Mouse (Mus musculus) heart, embryonic 12.5 days (tissue): ENCODE measurements at regions not wholly inside any gene's neighbourhood (a gene's known extent, or its start where the extent isn't known, plus 50 kb on each side); places are given as distances from the start of the nearest gene placed in this dataset.

ENCODE experiments used
- ATAC-seq: fragments of 200-750 bp; cut with Nextera tagmentation; 2 replicates; pipeline ENCODE4 v1.8.0; 2017; ENCODE audit warnings: moderate TSS enrichment, moderate library complexity; ENCODE audit not compliant: insufficient number of reproducible peaks, low FRiP score
- H3K27ac ChIP-seq: fragments of 300-500 bp; sonication (generic); 2 replicates; pipeline ENCODE4 v1.5.1; 2016; ENCODE audit warnings: mild to moderate bottlenecking, moderate library complexity; ENCODE audit not compliant: poor library complexity, severe bottlenecking
- H3K27me3 ChIP-seq: fragments of 300-500 bp; sonication (generic); replicated peaks from 2 replicates; pipeline ENCODE4 v1.6.1; 2016; ENCODE audit warnings: mild to moderate bottlenecking, moderate library complexity
- H3K36me3 ChIP-seq: fragments of 300-500 bp; sonication (generic); 2 replicates; pipeline ENCODE4 v1.6.1; 2016; ENCODE audit warnings: mild to moderate bottlenecking, moderate library complexity
- H3K4me1 ChIP-seq: fragments of 300-500 bp; sonication (generic); replicated peaks from 2 replicates; pipeline ENCODE4 v1.6.1; 2016; ENCODE audit warnings: mild to moderate bottlenecking
- H3K4me2 ChIP-seq: fragments of 300-500 bp; sonication (generic); 2 replicates; pipeline ENCODE4 v1.6.1; 2016; ENCODE audit warnings: mild to moderate bottlenecking, moderate library complexity
- H3K4me3 ChIP-seq: fragments of 300-500 bp; sonication (generic); 2 replicates; pipeline ENCODE4 v1.5.1; 2016; ENCODE audit warnings: mild to moderate bottlenecking
- H3K9ac ChIP-seq: fragments of 300-500 bp; sonication (generic); 2 replicates; pipeline ENCODE4 v1.6.1; 2016; ENCODE audit warnings: mild to moderate bottlenecking, moderate library complexity
- H3K9me3 ChIP-seq: fragments of 300-500 bp; sonication (generic); replicated peaks from 2 replicates; pipeline ENCODE4 v1.6.1; 2016; ENCODE audit warnings: mild to moderate bottlenecking, moderate library complexity
- WGBS: fragments of 180-500 bp; shearing (Covaris S2); methylation state at CpG from one replicate; pipeline ENCODE4 v1.1.7; 2016; 5-methylcytosine and 5-hydroxymethylcytosine counted together

DNA sequence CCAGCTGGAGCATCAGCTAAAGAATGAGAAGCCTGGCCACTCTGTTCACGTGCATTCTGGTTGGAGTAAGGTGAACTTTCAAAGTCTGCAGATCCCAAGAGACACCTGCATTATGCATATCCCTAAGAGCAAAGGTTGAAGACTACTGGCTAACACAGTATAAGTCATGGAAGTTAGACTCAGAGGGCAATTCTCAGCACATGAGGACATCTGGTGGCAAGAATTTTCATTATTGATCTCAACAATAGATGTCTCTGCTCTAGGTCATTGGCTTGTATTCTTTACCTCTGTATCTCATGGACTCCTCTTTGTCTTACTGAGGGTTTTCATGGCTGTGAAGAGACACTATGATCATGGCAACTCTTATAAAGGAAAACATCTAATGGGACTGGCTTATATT is 151.9 kb upstream of the Adamts16 start:
- Histone ChIP-seq H3K27me3 (no peaks in the 10 kb centered on the region), H3K36me3 (no peaks in the 10 kb centered on the region), H3K9me3 (no peaks in the 10 kb centered on the region), H3K27ac (no peak overlapping the region), H3K4me3 (no peak overlapping the region), H3K4me1 (no peaks in the 10 kb centered on the region), H3K4me2 (no peak overlapping the region), H3K9ac (no peak overlapping the region)
- ATAC-seq = no peak
- WGBS = 43% methylated on average over 1 of the region's 1 CpGs

DNA sequence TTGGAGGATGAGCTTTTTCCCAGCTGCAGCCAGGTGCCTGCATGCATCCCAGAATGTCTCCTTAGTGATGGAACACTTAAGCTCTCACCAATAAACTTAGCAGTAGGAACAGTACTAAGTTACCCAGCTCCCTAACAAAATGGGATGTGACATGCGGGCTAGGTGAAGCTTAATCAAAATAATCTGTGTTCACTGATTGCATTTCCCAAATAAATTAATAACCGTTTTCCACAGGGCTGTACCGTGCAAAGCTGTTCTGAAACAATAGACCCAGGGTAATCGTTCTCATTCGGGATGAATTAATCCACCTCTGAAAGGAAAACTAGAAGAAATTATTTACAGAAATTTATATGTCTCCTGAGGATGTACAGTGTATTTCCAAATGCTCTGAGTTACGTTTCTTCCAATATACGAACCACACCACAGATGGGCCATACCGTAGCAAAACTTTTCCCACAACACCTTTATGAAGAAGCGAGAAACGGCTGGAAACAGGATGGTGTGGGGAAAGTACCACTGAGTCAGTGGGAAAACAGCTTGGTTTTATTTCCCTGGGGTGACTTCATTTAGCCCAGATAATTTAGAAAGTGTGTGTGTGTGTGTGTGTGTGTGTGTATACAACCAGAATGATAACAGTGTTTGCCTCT is 148.5 kb upstream of the Adamts16 start:
- 83% methylated on average over 10 of the region's 10 CpGs for WGBS
- Histone ChIP-seq H3K4me3 (no peak overlapping the region), H3K4me1 (no peaks in the 10 kb centered on the region), H3K27me3 (no peaks in the 10 kb centered on the region), H3K9me3 (no peaks in the 10 kb centered on the region), H3K9ac (no peak overlapping the region), H3K27ac (no peak overlapping the region), H3K36me3 (no peaks in the 10 kb centered on the region), H3K4me2 (no peak overlapping the region)
- no peak for ATAC-seq

DNA sequence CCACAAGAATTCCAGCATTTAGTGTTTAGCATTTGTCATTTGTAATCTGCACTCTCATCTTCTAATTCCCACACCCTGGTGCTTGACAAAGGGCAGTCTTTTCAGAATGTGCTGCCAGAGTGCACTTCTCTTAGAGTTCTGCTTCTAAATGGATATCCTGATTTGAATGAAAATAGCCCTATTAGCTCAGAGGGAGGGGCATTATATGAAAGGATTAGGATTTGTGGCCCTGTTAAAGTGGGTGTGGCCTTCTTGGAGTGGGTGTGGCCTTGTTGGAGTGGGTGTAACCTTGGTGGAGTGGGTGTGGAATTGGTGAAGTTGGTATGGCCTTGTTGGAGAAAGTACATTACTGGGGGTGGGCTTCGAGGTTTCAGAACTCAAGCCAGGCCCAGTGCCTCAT is 137.7 kb upstream of the Adamts16 start:
- Histone ChIP-seq H3K4me3 (no peak overlapping the region), H3K9ac (no peak overlapping the region), H3K9me3 (no peaks in the 10 kb centered on the region), H3K4me1 (no peaks in the 10 kb centered on the region), H3K4me2 (no peak overlapping the region), H3K27ac (no peak overlapping the region), H3K27me3 (no peaks in the 10 kb centered on the region), H3K36me3 (no peaks in the 10 kb centered on the region)
- WGBS = 81% methylated on average over 1 of the region's 1 CpGs
- ATAC-seq = no peak

DNA sequence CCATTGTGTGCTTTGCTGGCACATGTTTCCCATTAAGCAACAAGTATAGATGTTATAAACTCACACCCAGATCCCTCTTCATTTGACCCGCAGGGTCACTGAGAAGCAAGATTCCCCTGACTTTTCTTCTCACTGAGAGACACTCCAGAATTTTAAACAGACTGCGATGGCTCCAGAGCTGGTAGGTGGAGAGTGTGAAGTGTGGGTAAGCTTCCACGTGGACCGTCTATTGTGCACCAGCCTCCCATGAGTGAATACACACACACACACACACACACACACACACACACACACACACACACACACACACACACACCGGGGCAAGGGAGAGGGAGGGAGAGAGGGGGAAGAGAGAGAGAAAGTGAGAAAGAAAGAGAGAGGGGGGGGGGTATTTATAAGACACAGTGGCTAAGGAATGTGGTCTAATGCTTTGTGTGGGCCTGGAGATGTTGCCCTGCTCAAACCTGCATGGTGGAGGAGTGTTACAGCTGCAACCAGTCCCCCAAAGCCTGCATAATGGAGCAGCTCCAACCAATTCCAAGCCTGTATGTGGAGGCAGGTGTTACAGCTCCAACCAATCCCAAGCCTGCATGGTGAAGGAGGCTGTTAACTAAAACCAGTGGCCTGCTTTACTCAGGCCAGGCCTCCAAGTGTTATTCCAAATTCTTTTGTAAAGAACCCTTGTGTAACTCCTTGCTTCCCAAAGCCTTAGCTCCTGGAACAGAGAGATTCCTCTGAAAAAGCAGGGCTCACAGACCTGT is 137.1 kb upstream of the Adamts16 start:
- H3K36me3 ChIP-seq = no peaks in the 10 kb centered on the region
- no peak for ATAC-seq
- no peak overlapping the region for H3K9ac ChIP-seq
- no peak overlapping the region for H3K4me3 ChIP-seq
- H3K27ac ChIP-seq = no peak overlapping the region
- WGBS = 84% methylated on average over 4 of the region's 5 CpGs
- no peaks in the 10 kb centered on the region for H3K27me3 ChIP-seq
- no peaks in the 10 kb centered on the region for H3K9me3 ChIP-seq
- H3K4me1 ChIP-seq = no peaks in the 10 kb centered on the region
- H3K4me2 ChIP-seq = no peak overlapping the region

DNA sequence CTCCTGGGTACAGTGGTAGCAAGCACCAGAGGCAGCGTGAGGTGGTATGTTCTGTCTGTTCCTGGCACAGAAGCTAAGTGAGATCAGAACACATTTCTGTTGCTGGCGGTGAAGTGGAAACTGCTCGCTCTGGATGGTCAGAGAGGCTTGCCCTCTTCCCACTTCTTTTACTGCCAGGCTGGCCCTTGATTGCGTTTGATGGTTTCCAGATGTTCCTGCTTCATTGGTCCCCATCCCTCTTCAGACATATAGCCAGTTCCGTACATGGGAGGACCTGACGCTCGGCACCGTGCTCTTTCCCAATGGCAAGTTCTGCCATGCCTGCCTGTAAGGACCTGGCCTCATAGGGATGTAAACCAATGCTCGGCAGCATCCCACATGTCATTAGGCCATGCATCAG is 128.0 kb upstream of the Adamts16 start:
- no peaks in the 10 kb centered on the region for H3K4me1 ChIP-seq
- no peaks in the 10 kb centered on the region for H3K9me3 ChIP-seq
- no peak overlapping the region for H3K4me3 ChIP-seq
- no peak overlapping the region for H3K9ac ChIP-seq
- no peak for ATAC-seq
- no peak overlapping the region for H3K4me2 ChIP-seq
- H3K27me3 ChIP-seq = no peaks in the 10 kb centered on the region
- H3K27ac ChIP-seq = no peak overlapping the region
- no peaks in the 10 kb centered on the region for H3K36me3 ChIP-seq
- 77% methylated on average over 9 of the region's 9 CpGs for WGBS

DNA sequence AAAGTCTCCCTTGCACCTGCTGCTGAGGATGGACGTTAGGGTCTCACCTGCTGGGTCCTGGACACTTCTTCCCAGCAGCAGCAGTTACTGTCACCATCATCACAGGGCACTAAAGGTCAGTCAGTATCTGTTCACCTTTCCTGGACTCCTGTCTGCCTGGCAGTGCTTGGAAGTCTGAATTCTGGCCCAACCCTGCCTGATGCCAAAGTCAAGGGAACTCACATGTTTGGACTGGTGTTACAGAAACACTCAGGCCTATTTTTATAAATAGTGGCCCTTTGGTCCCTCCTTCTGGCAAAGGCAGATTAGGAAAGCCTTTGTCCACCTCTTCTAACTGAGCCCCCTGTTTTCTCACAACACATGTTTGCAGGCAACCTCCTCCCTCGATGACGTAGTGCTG is 126.2 kb upstream of the Adamts16 start:
- Histone ChIP-seq H3K27me3 (no peaks in the 10 kb centered on the region), H3K36me3 (no peaks in the 10 kb centered on the region), H3K9me3 (no peaks in the 10 kb centered on the region), H3K4me3 (no peak overlapping the region), H3K4me1 (no peaks in the 10 kb centered on the region), H3K27ac (no peak overlapping the region), H3K4me2 (no peak overlapping the region), H3K9ac (no peak overlapping the region)
- 56% methylated on average over 3 of the region's 3 CpGs for WGBS
- no peak for ATAC-seq

DNA sequence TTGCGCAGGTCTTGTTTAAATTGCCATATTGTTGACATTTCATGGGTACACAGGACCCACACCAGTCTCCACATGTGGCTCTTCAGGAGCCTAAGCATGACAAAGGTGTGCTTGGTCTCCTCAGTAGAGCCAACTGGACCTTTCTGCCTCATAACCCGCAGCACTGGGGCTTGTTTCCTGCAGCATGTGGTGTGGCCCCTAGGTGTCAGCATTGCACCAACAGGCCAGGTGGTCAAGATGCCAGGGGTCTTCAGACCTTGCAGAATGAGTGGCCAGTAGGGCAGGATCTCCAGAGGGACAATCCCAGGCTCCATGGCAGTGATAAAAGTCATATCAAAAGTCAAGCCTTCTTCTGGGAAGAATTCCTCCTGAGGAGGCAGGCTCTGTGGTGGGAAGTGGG is 121.8 kb upstream of the Adamts16 start:
- H3K4me1 ChIP-seq = no peaks in the 10 kb centered on the region
- no peak overlapping the region for H3K4me2 ChIP-seq
- H3K36me3 ChIP-seq = no peaks in the 10 kb centered on the region
- H3K27ac ChIP-seq = no peak overlapping the region
- no peak for ATAC-seq
- 65% methylated on average over 2 of the region's 2 CpGs for WGBS
- H3K9me3 ChIP-seq = no peaks in the 10 kb centered on the region
- no peaks in the 10 kb centered on the region for H3K27me3 ChIP-seq
- H3K4me3 ChIP-seq = no peak overlapping the region
- H3K9ac ChIP-seq = no peak overlapping the region

DNA sequence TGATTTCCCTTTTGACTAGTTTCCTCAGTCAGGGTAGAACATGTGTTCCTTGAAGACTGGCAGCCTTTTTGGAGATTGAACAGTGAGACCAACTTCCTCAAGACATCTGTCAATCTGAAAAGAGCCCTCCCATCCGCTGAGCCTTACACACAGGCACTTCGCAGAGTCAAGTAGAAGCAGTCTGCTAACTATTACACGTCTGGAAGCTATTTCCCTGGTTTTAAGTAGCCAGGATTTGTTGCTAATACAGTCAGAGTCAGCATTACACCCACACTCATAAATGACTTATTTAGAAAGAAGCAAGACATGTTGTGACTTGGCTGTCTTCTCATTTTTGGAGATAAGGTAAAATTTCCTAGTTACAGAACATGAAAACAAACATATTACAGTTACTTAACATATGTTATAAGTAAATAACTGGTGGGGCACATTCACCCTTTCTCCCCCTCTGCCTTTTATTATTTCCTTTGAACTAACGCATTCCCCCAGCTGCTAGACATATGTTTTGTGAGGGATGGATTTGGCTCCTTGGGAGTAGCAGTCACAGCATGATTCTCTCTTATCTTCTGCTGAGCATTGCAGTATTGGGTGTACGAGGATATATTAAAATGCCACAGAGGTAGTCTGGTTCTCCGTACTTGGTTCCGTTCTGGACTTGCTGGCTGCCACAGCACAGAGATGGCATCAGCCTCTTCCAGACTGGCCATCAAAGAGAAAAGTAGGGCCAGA is 92.9 kb upstream of the Adamts16 start:
- 75% methylated on average over 7 of the region's 7 CpGs for WGBS
- no peak for ATAC-seq
- H3K9ac ChIP-seq = no peak overlapping the region
- no peak overlapping the region for H3K27ac ChIP-seq
- no peaks in the 10 kb centered on the region for H3K9me3 ChIP-seq
- H3K4me1 ChIP-seq = no peaks in the 10 kb centered on the region
- H3K4me3 ChIP-seq = no peak overlapping the region
- no peak overlapping the region for H3K4me2 ChIP-seq
- no peaks in the 10 kb centered on the region for H3K27me3 ChIP-seq
- no peaks in the 10 kb centered on the region for H3K36me3 ChIP-seq

DNA sequence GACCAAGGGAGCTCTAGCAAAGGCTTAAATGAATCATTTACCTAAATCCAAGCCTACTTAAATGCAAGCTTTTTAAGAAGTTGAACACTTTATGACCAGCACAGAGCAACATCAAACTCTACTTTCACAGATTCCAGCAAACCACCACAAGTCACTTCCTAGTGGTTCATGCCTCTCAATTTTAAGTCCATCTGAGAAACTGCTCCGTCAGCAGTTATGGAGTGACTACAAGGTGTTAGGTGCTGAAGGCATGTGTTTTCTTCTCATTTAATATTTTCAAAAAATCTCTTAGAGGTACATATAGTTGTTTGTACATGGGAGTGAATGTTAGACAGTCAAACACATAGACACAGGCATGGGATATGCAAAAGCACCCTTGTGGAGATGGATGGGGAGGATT is 72.2 kb upstream of the Adamts16 start:
- Histone ChIP-seq H3K4me1 (no peaks in the 10 kb centered on the region), H3K9ac (no peak overlapping the region), H3K27me3 (no peaks in the 10 kb centered on the region), H3K4me3 (no peak overlapping the region), H3K9me3 (no peaks in the 10 kb centered on the region), H3K4me2 (no peak overlapping the region), H3K27ac (no peak overlapping the region), H3K36me3 (no peaks in the 10 kb centered on the region)
- WGBS = 81% methylated on average over 1 of the region's 1 CpGs
- ATAC-seq = no peak

DNA sequence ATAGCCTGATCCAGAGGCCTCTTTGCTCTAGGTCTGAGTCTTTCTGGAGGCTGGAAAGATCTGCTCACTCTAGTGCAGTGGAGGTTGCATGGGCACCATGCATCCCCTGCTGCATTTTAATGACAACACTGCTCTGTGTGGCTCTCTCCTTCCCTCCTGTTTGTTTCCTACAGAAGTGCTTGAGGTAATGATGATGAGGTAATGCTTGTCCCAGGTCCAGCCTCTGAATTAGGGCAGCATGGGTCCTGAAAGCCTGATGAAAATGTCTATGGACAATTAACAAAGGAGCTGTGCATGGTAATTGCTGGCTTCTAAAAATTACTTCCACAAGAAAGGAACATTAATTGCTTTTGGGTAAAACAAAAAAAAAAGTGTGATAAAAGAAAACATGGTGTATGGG is 69.3 kb upstream of the Adamts16 start:
- no peak for ATAC-seq
- no peak overlapping the region for H3K9ac ChIP-seq

DNA sequence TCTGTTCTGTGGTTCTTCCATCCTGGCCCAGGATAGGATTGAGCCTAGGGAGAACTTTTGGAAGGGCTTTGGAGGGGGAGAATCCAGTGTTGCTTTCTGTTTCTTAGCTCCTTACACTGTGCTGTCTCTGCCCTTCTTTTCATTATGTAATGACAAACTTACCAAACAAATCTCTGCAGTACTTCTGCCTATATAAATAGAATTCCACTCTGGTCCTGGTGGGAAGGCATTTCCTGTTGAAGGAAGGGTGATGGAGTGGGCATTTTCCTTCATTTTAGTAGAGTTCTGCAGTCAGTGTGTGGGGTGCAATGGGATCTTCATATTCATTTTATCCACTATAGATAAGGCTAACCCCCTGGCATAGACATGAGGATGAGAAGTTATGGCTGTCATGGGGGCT is 63.2 kb upstream of the Adamts16 start:
- Histone ChIP-seq H3K4me1 (no peaks in the 10 kb centered on the region), H3K9me3 (no peaks in the 10 kb centered on the region), H3K4me3 (no peak overlapping the region), H3K36me3 (no peaks in the 10 kb centered on the region), H3K27me3 (no peaks in the 10 kb centered on the region), H3K27ac (no peak overlapping the region), H3K9ac (no peak overlapping the region), H3K4me2 (no peak overlapping the region)
- no peak for ATAC-seq

More for the DNA sequence above, 69.3 kb upstream of the Adamts16 start:
- H3K4me1 ChIP-seq = no peaks in the 10 kb centered on the region
- H3K4me2 ChIP-seq = no peak overlapping the region
- H3K4me3 ChIP-seq = no peak overlapping the region
- no peaks in the 10 kb centered on the region for H3K9me3 ChIP-seq
- H3K36me3 ChIP-seq = no peaks in the 10 kb centered on the region
- no peak overlapping the region for H3K27ac ChIP-seq
- no peaks in the 10 kb centered on the region for H3K27me3 ChIP-seq
